Mouse (Mus musculus) adrenal gland (tissue): Measurements from ENCODE around the gene Psmb10.

Experiments
- intact Hi-C: fragments of 180-260 bp; cut with DNase I; formaldehyde crosslinking; loops from one replicate; pipeline ENCODE4 v1.15.1; 2025

Psmb10 gene

DNA sequence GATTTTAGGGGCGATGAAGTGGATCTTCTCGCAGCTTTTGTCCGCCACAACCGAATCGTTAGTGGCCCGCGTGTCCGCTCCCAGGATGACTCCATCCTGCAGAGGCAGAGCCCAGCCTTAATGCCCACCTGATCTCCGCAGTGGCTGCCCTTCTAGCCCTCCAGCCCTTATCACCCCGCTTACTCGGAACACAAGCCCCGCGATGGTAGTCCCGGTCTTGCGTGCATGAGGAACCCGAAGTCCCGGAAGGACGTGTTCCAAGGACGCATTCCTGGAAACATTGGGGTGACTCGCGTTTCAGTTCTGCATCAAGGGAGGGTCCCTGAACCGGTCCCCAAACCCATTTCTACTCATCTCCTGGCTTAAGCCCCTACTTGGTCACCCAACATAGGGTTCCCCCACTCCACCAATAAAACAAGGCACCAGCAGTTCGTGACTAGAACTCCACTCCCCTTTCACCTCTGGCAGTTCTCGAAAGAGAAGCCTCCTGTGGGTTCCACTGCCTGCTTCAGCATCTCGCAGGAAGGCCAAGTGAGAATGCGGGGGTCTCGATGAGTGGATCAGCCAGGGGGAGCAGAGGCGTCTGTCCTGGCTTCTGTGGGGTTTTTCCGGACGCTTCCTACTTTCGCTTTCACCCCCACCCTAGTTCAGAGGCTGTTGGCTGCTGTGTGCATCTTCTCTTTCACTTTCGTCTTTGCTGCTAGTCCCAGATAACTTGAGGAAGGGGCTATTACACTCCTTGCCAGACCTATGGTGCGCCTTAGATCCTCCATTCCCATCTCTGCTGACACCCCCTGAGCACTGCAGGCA, 543 bp downstream of the Psmb10 start:
- intact Hi-C loops, result no loop called here

DNA sequence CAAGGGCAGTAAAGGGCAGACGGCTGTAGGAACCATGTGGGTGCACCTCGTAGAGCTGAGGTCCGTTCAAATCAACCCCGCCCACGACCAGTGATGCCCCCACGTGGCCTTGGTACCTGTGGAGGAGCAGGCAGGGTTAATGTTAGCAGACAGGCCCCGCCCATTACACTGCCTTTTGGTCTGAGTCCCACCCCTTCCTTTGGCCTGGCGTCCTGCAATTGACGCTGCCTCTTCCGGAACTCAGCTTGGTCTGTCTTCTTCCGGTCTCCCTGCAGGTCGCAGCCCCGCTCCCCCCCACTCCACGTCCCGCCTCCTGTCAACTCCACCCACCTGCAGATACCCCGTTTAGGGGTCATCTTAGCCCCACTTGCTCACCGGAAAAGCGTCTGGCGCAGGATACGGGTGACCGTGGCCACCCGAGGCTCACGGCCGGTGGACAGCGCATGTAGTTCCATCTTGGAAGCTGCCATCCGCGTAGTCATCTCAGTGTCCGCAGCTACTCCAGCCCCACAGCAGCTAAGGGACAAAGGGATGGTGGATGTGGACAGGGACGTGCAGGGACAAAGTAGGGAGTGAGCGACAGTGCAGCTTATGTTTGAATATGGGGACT, 1.3 kb downstream of the Psmb10 start:
- intact Hi-C loops, result no loop called here

DNA sequence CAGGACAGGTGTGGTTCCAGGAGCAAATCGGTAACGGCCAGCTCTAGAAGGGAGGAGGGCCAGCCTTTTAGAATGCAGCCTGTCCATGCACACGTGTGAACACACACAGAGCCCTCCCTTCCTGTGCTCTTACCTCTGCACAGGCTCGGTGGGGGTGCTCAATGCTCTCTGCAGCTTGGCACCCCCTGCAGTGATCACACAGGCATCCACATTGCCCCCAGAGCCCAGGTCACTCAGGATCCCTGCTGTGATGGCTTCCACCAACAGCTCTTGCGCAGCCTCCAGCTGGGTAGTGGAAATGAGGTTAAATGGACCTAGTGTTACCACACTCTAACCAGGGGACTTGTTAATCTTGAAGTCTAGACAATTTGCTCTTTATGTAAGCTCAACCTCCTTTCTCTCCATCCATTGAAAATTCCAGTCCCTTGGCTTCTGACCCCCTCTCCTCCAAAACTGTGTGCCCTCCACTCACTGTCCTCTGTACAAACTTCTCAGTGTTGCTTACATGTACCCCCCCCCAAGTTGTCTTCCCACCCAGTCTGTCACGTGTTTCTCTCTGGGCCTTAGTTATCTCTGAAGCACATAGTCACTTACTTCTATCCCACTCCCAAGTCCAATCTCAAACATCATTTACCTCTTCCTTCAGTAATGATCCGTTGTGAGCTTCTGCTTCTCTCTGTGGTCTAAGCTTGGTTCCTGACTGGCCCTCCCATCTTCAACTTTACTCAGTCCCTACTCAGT, 2.2 kb downstream of the Psmb10 start:
- intact Hi-C loops, result no loop called here

DNA sequence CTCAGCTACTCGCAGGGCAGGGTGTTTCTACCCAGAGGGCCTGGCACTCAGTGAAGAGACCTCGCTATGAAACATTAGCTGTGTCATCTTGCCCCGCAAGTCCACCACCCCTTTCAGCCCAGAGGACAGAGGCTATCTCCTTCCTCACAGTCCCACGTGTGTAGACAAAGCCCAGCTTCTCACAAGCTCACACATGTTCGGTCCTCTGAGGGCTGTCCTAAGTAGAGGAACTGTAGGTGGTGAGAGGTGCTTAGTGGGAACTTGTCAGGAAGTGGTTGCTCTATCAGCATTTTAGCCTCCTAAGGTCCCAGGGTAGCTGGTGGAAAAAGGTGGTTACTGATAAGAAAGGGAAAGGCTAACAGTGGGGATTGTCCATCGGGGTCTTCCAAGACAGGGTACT, 3.1 kb downstream of the Psmb10 start:
- intact Hi-C loops, result no loop called here

DNA sequence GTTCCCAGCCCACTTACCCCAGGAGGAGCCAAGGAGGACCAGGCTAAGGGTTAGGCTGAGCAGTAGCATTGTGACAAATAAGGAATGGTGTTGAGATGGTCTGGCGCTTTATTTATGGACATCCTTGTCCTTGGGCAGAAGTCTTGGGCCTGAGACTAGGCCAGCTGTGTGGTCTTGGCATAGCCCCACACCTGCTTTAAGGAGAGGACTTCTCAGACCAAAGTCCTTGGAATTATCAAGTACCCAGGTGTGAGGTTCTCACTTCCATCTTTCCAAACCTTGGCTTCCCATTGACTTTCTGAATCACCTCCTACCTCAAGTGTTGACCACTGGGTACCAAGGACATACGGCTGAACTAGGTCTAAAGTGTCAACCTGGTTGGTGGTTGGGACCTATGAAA, 4.5 kb downstream of the Psmb10 start, which contains the start of gene Ctrl:
TSS of gene Ctrl (minus strand) at position 101 of the 400 bp plus-strand sequence.
- intact Hi-C loops, result loop anchor here (5.0 kb wide), 2 partner anchors 96 to 221 kb away; no protein-coding TSS in a partner anchor

DNA sequence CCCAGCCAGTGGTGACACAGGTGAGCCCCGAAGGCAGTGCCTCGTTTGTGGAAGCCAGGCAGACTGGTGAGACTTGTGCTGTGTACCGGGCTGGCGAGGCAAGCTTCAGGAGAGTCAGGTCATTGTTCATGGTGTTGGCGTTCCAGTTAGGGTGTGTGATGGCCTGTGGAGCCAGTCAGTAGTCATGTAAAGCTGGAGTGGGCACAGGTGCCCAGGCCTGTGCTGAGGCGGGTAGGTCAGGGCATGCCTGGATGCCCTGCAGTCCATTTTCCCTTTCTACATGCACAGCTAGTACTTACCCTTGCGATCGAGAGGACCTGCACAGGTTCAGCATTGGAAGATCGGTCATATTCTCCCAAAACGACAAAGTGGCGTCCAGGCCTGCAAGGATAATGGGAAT, 5.7 kb downstream of the Psmb10 start:
- intact Hi-C loops, result loop anchor here (5.0 kb wide), 2 partner anchors 95 to 220 kb away; no protein-coding TSS in a partner anchor

DNA sequence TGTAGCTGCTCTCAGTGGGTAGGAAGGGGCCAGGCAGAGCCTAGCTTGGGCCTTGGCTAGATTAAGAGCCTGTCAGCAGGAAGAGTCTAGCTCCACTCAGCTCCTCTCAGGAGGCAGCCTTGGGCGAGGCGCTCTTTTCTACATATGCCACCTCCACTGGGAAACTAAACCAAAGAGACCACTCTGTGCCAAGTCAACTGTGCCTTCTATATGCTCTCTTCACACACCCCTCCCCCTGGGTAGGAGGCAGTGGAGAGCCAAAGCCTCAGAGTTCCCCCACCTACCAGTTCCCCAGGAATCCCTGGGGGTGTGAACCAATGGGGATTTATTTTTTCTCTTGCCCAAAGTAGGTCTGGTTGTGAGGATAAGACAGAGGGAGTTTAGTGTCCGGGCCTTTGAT, 7.0 kb downstream of the Psmb10 start:
- intact Hi-C loops, result loop anchor here (2.0 to 5.0 kb wide), 3 partner anchors 38 to 219 kb away; partner anchors contain the start of gene Nrn1l

DNA sequence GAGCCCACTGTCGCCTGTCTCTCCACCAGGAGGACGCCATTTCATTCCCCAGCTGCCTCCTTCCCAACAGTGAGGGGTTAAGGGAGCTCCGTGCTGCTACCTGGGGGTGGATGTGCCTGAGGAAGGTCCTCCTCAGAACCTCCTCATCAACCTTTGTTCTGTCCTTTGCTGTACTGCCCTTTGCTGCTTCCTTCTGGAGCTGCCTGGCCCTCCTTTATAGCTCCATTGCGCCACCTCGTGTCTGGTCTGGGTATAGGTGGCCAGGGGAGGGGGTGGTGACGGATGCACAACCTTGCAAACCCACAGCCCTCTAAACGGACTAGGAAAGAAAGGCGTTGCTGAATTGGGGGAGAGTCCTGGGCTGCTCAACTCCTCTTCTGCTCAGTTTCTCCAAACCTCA, 7.6 kb downstream of the Psmb10 start:
- intact Hi-C loops, result loop anchor here (2.0 to 5.0 kb wide), 3 partner anchors 38 to 218 kb away; partner anchors contain the start of gene Nrn1l

DNA sequence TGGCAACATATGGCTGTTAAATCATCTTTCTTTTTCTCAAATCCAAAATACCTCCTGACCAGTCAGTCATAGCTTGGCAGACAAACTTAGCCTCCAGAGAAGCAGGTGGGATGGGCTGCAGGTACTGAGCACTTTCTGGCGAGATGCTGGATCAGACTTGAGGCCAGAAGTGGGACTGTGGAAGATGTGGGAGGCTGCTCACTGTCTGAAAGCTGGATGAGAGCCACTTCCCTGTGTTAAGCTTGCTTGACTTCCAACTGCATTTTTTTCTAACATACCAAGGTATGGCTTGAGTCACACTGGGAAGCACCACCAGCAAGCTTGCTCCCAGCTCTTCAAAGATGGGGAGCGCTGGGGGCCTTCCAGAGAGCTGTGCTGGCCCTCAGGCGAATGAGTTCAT, 13.1 kb downstream of the Psmb10 start:
- intact Hi-C loops, result no loop called here

DNA sequence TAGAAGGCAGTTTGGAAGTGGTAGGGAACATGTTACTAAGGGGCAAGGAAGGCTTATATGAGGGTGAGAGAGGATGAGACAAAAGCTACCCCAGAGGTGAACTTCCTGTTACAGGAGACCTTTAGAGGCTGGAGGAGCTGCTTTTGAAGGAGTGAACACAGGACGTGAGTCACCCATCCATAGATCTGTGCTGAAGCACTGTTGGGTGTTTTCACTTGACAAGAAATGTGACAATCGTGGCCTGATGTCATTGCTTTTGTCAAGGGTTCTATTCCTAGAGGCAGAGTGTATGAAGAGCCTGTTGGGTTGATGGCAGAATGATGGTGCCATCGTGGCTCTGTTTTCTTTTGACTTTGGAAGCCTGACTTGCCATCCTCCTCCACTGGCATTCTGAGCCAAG, 18.9 kb downstream of the Psmb10 start:
- intact Hi-C loops, result no loop called here

DNA sequence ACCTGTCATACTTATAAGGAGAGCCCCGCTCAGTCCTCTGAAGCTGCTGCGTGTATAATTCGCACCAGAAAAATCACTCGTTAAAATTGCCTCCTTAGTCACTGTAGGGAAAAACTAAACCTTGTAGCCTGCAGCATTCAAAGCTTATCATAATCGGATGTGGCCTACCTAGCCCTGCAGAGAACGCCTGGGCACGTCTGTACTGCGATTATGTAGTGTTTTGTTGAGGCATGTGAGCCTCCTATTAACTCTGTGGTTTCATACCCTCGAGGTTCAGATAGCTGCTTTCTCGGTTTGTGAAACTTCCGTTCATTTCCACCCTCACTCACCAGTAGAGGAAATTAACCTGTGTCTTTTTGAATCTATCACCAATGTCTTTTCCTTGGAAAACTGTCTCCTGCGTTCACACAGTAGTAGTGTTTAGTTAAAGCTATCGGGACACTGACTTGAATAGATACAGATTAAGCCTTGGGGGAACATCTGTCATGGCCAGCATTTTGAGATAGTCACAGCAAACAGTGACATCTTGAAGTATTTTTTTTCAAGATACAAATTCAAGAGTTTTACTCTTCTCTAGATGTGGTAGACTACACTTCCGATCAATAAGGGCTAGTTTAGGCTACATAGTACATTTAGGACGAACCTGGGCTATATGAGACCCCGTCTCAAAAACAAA, 37.2 kb downstream of the Psmb10 start:
- intact Hi-C loops, result no loop called here

DNA sequence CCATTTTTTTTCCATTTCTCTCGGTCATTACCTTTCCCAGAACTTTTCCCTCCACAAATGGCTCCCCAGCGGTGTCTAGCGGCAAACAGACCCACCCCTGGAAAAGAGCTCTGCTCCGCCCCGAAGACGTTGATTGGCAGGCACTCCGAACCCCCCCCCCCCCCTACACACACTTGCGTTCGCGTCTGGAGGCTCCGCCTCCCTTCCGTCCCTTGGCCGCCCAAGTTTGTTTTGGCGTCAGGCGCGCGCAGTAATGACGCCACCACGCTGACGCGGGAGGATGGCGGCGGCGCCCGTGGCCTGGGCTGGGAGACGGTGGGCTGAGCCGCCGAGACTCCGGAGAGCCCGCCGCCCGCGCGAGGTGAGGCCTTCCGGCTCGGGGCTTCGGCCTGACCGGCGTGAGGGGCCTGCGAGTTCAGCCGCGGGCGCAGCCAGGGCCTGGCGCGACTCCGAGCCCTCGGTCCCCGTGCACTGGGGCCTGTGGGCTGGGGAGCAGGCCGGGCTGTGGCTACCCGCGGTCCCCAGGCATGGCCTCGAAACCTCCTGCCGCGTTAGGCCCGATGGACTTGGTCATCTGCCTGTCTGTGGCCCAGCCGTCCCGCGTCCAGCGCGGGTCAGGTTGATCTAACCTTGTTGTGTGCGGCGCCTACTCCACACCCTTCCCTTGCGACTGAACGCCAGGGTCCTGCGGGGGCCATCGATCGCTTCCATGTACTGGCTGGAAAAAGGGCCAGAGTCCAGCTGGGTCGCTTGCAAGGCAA, 37.9 kb downstream of the Psmb10 start, which contains the start of gene Pskh1:
TSS of gene Pskh1 (plus strand) at position 262 of the 761 bp plus-strand sequence.
- intact Hi-C loops, result no loop called here

DNA sequence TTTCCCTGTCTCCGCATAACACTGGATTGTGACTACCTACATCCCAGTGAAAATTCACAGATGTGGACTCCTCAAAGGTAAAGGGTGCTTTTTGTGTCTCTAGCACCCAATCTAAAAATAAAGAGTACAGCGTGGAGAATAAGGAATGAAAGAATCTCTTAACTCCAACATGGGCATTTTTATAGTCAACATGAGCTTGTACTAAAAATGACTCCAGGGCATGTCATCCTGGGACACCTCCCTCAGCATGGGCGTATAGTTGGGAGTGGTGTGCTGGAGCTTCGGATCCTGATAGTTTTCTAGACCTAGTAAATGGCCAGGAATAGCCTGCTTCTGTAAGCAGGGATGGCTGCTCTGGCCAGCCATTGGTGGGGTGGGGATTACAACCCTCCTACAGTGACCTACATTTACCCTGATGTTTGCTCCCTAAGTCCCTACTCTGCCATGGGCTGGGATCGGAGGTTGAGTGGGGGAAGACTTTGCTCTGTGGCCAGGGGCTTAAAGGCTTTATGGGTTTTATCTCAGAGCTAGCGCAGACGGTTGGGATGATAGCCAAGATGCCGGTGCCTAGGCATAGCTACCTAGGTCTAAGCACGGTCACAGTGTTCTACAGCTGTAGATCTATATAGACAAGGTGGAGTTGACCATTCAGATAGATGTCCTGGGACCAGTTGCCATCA, 40.3 kb downstream of the Psmb10 start:
- intact Hi-C loops, result loop anchor here (5.0 kb wide), 1 partner anchor 36 kb away; the partner anchor contains the start of gene Nutf2

DNA sequence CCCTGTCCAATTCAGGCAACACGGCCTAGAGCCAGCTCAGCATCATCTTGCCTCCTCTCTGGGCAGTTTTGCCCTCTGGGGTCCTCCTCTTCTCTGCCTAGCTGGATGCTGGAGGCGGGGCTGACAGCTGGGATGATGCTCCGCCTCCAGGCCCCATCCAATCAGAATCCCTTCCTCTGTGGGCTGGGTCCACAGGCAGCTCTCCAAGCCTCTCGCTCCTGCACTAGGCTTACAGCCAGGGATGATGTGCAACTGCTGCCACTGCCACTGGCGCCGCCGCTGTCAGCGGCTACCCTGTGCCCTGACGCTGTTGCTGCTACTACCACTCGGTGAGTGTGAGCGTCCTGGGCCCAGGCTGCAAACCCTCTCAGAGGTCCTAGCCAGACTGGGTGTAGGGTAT, 44.9 kb downstream of the Psmb10 start, which contains the start of gene Nrn1l:
TSS of gene Nrn1l (plus strand) at position 229 of the 400 bp plus-strand sequence.
- intact Hi-C loops, result loop anchor here (2.0 kb wide), 1 partner anchor 37 kb away; no protein-coding TSS in a partner anchor

DNA sequence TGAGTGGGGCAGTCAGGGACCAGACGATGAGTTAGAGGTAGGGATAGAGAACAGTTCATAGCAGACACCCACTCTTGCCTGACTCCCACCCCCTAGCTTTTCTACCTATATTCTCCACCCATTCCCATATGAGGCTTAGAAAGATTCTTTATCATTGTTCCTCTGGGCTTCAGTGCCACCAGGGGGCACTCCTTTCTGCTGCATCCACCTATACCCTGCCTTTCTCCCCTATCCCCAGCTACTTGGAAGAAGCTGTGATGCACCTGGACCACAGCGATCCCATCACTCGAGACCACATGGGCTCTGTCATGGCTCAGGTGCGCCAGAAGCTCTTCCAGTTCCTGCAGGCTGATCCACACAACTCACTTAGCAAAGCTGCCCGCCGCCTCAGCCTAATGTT, 45.8 kb downstream of the Psmb10 start:
- intact Hi-C loops, result loop anchor here (2.0 kb wide), 1 partner anchor 38 kb away; no protein-coding TSS in a partner anchor

DNA sequence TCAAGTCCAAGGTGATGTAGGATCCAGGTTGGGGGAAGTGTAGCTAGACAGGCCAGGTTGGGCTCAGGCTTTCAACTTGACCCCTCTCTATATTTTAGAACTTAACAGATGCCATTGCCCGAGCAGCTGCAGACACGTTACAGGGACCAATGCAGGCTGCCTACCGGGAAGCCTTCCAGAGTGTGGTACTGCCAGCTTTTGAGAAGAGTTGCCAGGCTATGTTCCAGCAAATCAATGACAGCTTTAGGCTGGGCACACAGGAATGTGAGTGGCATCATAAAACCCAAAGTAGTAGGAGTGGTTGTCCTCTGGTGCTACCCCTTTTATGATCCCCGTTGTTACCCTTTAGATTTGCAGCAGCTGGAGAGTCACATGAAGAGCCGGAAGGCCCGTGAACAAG, 47.4 kb downstream of the Psmb10 start:
- intact Hi-C loops, result no loop called here

DNA sequence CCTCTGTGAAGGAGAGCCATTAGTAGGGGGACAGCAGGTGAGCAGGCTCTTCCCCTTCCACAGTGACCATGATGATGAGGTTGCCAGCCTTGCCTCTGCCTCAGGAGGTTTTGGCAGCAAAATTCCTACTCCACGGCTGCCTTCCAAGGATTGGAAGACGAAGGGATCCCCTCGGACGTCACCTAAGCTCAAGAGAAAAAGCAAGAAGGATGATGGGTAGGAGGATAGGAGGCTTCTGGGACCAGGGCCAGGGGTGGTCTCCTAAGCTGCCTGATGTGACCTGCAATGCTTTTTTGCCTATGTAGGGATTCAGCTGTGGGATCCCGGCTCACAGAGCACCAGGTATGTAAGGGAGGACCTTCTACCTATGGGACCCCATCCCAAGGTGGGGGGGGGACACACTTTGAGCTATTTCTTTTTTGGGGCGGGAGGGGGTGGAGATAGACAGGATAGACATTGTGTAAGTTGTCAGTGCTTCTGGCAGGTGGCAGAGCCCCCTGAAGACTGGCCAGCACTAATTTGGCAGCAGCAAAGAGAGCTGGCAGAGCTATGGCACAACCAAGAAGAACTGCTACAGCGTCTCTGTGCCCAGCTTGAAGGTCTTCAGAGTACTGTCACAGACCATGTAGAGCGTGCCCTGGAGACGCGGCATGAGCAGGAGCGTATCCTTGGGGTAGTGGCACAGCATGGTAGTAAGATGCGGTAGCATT, 48.3 kb downstream of the Psmb10 start:
- intact Hi-C loops, result no loop called here
